Mouse (Mus musculus) brain, embryonic 14.5 days (tissue): Measurements from ENCODE around the gene Hsd11b1.

ENCODE experiments used
- CTCF ChIP-seq: fragments of 200-500 bp; IDR thresholded peaks from 2 replicates; pipeline ENCODE4 v1.5.1; 2012; ENCODE audit warnings: inconsistent platforms, mild to moderate bottlenecking, moderate library complexity, borderline replicate concordance; ENCODE audit not compliant: insufficient read depth, insufficient read length; ENCODE audit errors: extremely low read depth
- POLR2A ChIP-seq: fragments of 200-500 bp; IDR thresholded peaks from 2 replicates; pipeline ENCODE4 v1.6.1; 2012; ENCODE audit warnings: mild to moderate bottlenecking, inconsistent platforms, borderline replicate concordance; ENCODE audit not compliant: poor library complexity, insufficient read depth, insufficient read length, severe bottlenecking; ENCODE audit errors: extremely low read depth

- no peak for TF ChIP-seq POLR2A
- TF ChIP-seq CTCF = no peak
Observed at GRCm38 (mm10) chr1:193263026-193263907, 608 bp downstream of the Hsd11b1 start.
